ENCODE assay signal across 8 mouse cellular contexts in genomic region chrX:59179081-59179596, GRCm38 (mm10).
A peak's percentile ranks its signal among the peaks of the same experiment; 100 is the strongest.
DNase-seq lines count a peak whose midpoint lies in the region; ATAC-seq and TF ChIP-seq lines count a peak whose summit lies in the region.

No protein-coding gene starts in this region.

- no peak for TF ChIP-seq POLR2A in cerebellum, adult 2 months (IDR thresholded peaks at IDR 0.05; ENCODE audit: borderline replicate concordance, insufficient read depth, low read length)

- peak overlapping the region; percentile 21 for H3K4me3 ChIP-seq in cerebellum, adult 2 months (replicated peaks; ENCODE audit: insufficient read depth, low read depth, low read length)
- H3K4me3 ChIP-seq in forebrain, embryonic 16.5 days (replicated peaks; ENCODE audit: low read length) = no peak overlapping the region
- no peak overlapping the region for H3K4me3 ChIP-seq in hindbrain, embryonic 14.5 days (replicated peaks; ENCODE audit: low read length)

- 8% methylated on average over 3 of the region's 3 CpGs for whole genome bisulfite sequencing in cerebellum, adult 2 months
- 17% methylated on average over 3 of the region's 3 CpGs for WGBS in forebrain, embryonic 16.5 days
- WGBS in hindbrain, embryonic 14.5 days = 7% methylated on average over 3 of the region's 3 CpGs

- no peak overlapping the region for H3K27ac ChIP-seq in cerebellum, adult 2 months (ENCODE audit: insufficient read depth, low read length)
- peak overlapping the region; percentile 43 for H3K27ac ChIP-seq in forebrain, embryonic 16.5 days (ENCODE audit: low read length)
- H3K27ac ChIP-seq in hindbrain, embryonic 14.5 days = peak overlapping the region; percentile 67

- DNase-seq in gastrocnemius, adult 18-20 months (ENCODE audit: low spot score) = peak; percentile 4
- no peak for DNase-seq in gastrocnemius, postnatal 36 days
- peak; percentile 66 to 85 for DNase-seq in cerebellum, adult 2 months
- DNase-seq in hindbrain, embryonic 14.5 days (ENCODE audit: low spot score) = peak; percentile 67
- peak; percentile 32 for DNase-seq in mesoderm, embryonic 11.5 days (ENCODE audit: low read depth, low spot score)
- peak; percentile 44 for DNase-seq in telencephalon, adult 2 months (ENCODE audit: low read depth, low spot score)
- DNase-seq in thymus, adult 18-20 months = no peak

- H3K27me3 ChIP-seq in cerebellum, adult 2 months (ENCODE audit: control insufficient read depth, insufficient read depth, low read length) = no peaks in the 10 kb centered on the region
- no peaks in the 10 kb centered on the region for H3K27me3 ChIP-seq in forebrain, embryonic 16.5 days (replicated peaks; ENCODE audit: control insufficient read depth, insufficient read depth, low read length)
- no peaks in the 10 kb centered on the region for H3K27me3 ChIP-seq in hindbrain, embryonic 14.5 days (ENCODE audit: control insufficient read depth, insufficient read depth, low read length)

- H3K9me3 ChIP-seq in forebrain, embryonic 16.5 days (ENCODE audit: control insufficient read depth, low read length) = no peaks in the 10 kb centered on the region
- H3K9me3 ChIP-seq in hindbrain, embryonic 14.5 days (ENCODE audit: control insufficient read depth, low read length) = no peaks in the 10 kb centered on the region

- peak; percentile 45; the same call in 1 of the 2 replicates for TF ChIP-seq CTCF in cerebellum, adult 2 months (IDR thresholded peaks at IDR 0.05; ENCODE audit: borderline replicate concordance, insufficient read depth, low read depth, low read length)

- H3K4me1 ChIP-seq in cerebellum, adult 2 months (ENCODE audit: control insufficient read depth, insufficient read depth, low read length) = peaks cover 10% of the 10 kb centered on the region; the same call in 1 of the 2 replicates
- H3K4me1 ChIP-seq in forebrain, embryonic 16.5 days (replicated peaks; ENCODE audit: control insufficient read depth, insufficient read depth, low read length) = peaks cover 10% of the 10 kb centered on the region
- no peaks in the 10 kb centered on the region; the same call in 1 of the 2 replicates for H3K4me1 ChIP-seq in hindbrain, embryonic 14.5 days (replicated peaks; ENCODE audit: control insufficient read depth, insufficient read depth, low read length)

- H3K36me3 ChIP-seq in forebrain, embryonic 16.5 days (ENCODE audit: control insufficient read depth, insufficient read depth) = no peaks in the 10 kb centered on the region
- H3K36me3 ChIP-seq in hindbrain, embryonic 14.5 days (replicated peaks; ENCODE audit: control insufficient read depth, insufficient read depth) = no peaks in the 10 kb centered on the region

- H3K9ac ChIP-seq in forebrain, embryonic 16.5 days (replicated peaks; ENCODE audit: low read depth, low read length) = no peak overlapping the region
- H3K9ac ChIP-seq in hindbrain, embryonic 14.5 days = no peak overlapping the region

- ATAC-seq in forebrain, embryonic 16.5 days = peak; percentile 93
- peak; percentile 87 for ATAC-seq in hindbrain, embryonic 14.5 days (ENCODE audit: low FRiP score)

- no peak overlapping the region for H3K4me2 ChIP-seq in forebrain, embryonic 16.5 days (ENCODE audit: low read length)
- peak overlapping the region; percentile 17; the same call in 1 of the 2 replicates for H3K4me2 ChIP-seq in hindbrain, embryonic 14.5 days (replicated peaks)

- intact Hi-C loops in gastrocnemius, postnatal 36 days (cut with DNase I) = loop anchor here (10.0 kb wide), 1 partner anchor 554 kb away; no protein-coding TSS in a partner anchor

Comparison
In these comparisons a context has a peak if more than half of its experiments do, and no peak if none do; other contexts are left out.
1. DNase-seq: peak in gastrocnemius, adult 18-20 months (single experiment), cerebellum, adult 2 months (2 of 2), hindbrain, embryonic 14.5 days (single experiment), mesoderm, embryonic 11.5 days (single experiment) and telencephalon, adult 2 months (single experiment); none in gastrocnemius, postnatal 36 days (0 of 2) and thymus, adult 18-20 months (0 of 2).